Mouse (Mus musculus): ENCODE results near the gene Bcl2l10.
A peak's percentile ranks its signal among the peaks of the same experiment; 100 is the strongest.

- TF ChIP-seq CTCF (IDR thresholded peaks at IDR 0.05; ENCODE audit: low read depth, low read length) (peak; percentile 56), POLR2A (IDR thresholded peaks at IDR 0.05; ENCODE audit: borderline replicate concordance, low read depth, low read length) (no peak)
Measured at GRCm38 (mm10) chr9:75383785-75384184, 36.2 kb downstream of the Bcl2l10 start.

Measured in bone marrow macrophage, adult 2 months (primary cell).